Mouse (Mus musculus): Measurements from ENCODE around the gene Evi5. TPM values are rescaled to one million over a fixed set of nuclear protein-coding genes. Genes with fewer than 3 reads are reported as not detected.

The Evi5 gene
- polyA plus RNA-seq, 1 experiment from 2014 or later = 63.6 TPM

- Histone ChIP-seq H3K4me2 (ENCODE audit: low read length) (no peak overlapping the region), H3K27ac (ENCODE audit: low read depth) (no peak overlapping the region), H3K9ac (ENCODE audit: low read length) (no peak overlapping the region), H3K27me3 (replicated peaks; ENCODE audit: control insufficient read depth, insufficient read depth, low read length) (no peaks in the 10 kb centered on the region), H3K4me3 (ENCODE audit: low read depth, low read length) (no peak overlapping the region), H3K36me3 (ENCODE audit: control insufficient read depth, insufficient read depth, low read length) (no peaks in the 10 kb centered on the region), H3K9me3 (ENCODE audit: control insufficient read depth, low read length) (no peaks in the 10 kb centered on the region), H3K4me1 (replicated peaks; ENCODE audit: control insufficient read depth, insufficient read depth, low read length) (no peaks in the 10 kb centered on the region)
- no peak for ATAC-seq (replicated peaks; ENCODE audit: low FRiP score, low TSS enrichment, low read depth)
- DNase-seq (ENCODE audit: low spot score) = no peak
- 70% methylated on average over 5 of the region's 5 CpGs for WGBS
These were observed 5.8 kb upstream of the Evi5 start for GRCm38 (mm10) chr5:107880710-107881109.

DNA sequence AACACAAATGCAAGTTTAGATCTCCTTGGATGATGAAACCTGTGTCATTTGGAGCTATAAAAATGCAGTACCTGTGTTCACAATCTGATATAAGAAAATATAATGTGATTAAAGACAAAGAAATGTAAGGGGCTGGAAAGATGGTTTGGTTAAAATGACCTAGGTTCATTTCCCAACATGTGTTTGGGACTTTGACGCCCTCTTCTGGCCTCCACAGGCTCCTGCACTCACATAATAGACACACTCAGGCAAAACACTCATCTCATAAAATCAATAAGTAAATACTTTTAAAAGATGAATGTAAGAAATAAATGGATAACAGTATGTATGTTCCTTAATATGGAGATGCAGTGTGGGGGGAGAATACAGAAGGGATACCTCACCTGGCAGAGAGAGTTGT is 2.1 kb upstream of the Evi5 start:
- ATAC-seq (replicated peaks; ENCODE audit: low FRiP score, low TSS enrichment, low read depth) (no peak), DNase-seq (ENCODE audit: low spot score) (no peak)
- Histone ChIP-seq H3K27me3 (replicated peaks; ENCODE audit: control insufficient read depth, insufficient read depth, low read length) (no peaks in the 10 kb centered on the region), H3K4me3 (ENCODE audit: low read depth, low read length) (no peak overlapping the region), H3K9ac (ENCODE audit: low read length) (no peak overlapping the region), H3K4me2 (ENCODE audit: low read length) (no peak overlapping the region), H3K27ac (ENCODE audit: low read depth) (no peak overlapping the region), H3K36me3 (ENCODE audit: control insufficient read depth, insufficient read depth, low read length) (no peaks in the 10 kb centered on the region), H3K4me1 (replicated peaks; ENCODE audit: control insufficient read depth, insufficient read depth, low read length) (peaks cover 22% of the 10 kb centered on the region), H3K9me3 (ENCODE audit: control insufficient read depth, low read length) (no peaks in the 10 kb centered on the region)
- WGBS = 69% methylated on average over 1 of the region's 1 CpGs

- peaks cover 22% of the 10 kb centered on the region for H3K4me1 ChIP-seq (replicated peaks; ENCODE audit: control insufficient read depth, insufficient read depth, low read length)
- H3K4me3 ChIP-seq (ENCODE audit: low read depth, low read length) = no peak overlapping the region
- no peaks in the 10 kb centered on the region for H3K9me3 ChIP-seq (ENCODE audit: control insufficient read depth, low read length)
- no peak overlapping the region for H3K4me2 ChIP-seq (ENCODE audit: low read length)
- H3K9ac ChIP-seq (ENCODE audit: low read length) = no peak overlapping the region
- H3K27ac ChIP-seq (ENCODE audit: low read depth) = no peak overlapping the region
- no peaks in the 10 kb centered on the region for H3K36me3 ChIP-seq (ENCODE audit: control insufficient read depth, insufficient read depth, low read length)
- DNase-seq (ENCODE audit: low spot score) = no peak
- no peaks in the 10 kb centered on the region for H3K27me3 ChIP-seq (replicated peaks; ENCODE audit: control insufficient read depth, insufficient read depth, low read length)
- no peak for ATAC-seq (replicated peaks; ENCODE audit: low FRiP score, low TSS enrichment, low read depth)
These were observed 329 bp upstream of the Evi5 start for GRCm38 (mm10) chr5:107875261-107875611.

DNA sequence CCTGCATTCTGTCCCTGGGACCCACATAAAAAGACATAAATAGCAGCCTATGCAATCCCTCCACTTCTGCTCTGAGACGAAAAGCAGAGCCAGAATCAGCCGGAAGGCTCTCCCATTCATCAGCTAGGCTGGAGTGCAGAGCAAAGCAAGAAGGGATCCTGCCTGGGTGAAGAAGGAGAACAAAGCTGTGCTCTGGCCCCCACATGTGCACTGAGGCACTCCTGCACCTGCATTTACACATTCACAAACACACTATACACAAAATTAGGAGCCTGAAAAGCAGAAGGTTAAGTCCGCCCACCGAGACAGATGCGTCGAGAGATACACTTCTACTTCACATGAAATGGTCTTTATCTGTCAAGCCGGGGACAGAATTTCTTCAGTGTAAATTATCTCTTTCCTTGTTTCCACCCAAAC is 1.0 kb downstream of the Evi5 start:
- H3K9me3 ChIP-seq (ENCODE audit: control insufficient read depth, low read length) = no peaks in the 10 kb centered on the region
- H3K4me2 ChIP-seq (ENCODE audit: low read length) = peak overlapping the region; percentile 18
- H3K4me3 ChIP-seq (ENCODE audit: low read depth, low read length) = no peak overlapping the region
- peak; percentile 79 for DNase-seq (ENCODE audit: low spot score)
- H3K9ac ChIP-seq (ENCODE audit: low read length) = no peak overlapping the region
- H3K27me3 ChIP-seq (replicated peaks; ENCODE audit: control insufficient read depth, insufficient read depth, low read length) = no peaks in the 10 kb centered on the region
- 28% methylated on average over 7 of the region's 7 CpGs for WGBS
- peaks cover 22% of the 10 kb centered on the region for H3K4me1 ChIP-seq (replicated peaks; ENCODE audit: control insufficient read depth, insufficient read depth, low read length)
- H3K36me3 ChIP-seq (ENCODE audit: control insufficient read depth, insufficient read depth, low read length) = no peaks in the 10 kb centered on the region
- 0 out of 2 replicates have a peak, but pooled peaks have one; percentile 5 for ATAC-seq (replicated peaks; ENCODE audit: low FRiP score, low TSS enrichment, low read depth)
- peak overlapping the region; percentile 70 for H3K27ac ChIP-seq (ENCODE audit: low read depth)

- Histone ChIP-seq H3K4me2 (ENCODE audit: low read length) (peak overlapping the region; percentile 18; the same call in 1 of the 2 replicates), H3K9ac (ENCODE audit: low read length) (no peak overlapping the region), H3K4me3 (ENCODE audit: low read depth, low read length) (no peak overlapping the region), H3K36me3 (ENCODE audit: control insufficient read depth, insufficient read depth, low read length) (no peaks in the 10 kb centered on the region), H3K27me3 (replicated peaks; ENCODE audit: control insufficient read depth, insufficient read depth, low read length) (no peaks in the 10 kb centered on the region), H3K4me1 (replicated peaks; ENCODE audit: control insufficient read depth, insufficient read depth, low read length) (peaks cover 22% of the 10 kb centered on the region), H3K9me3 (ENCODE audit: control insufficient read depth, low read length) (no peaks in the 10 kb centered on the region), H3K27ac (ENCODE audit: low read depth) (peak overlapping the region; percentile 70)
- ATAC-seq (replicated peaks; ENCODE audit: low FRiP score, low TSS enrichment, low read depth) = no peak
- DNase-seq (ENCODE audit: low spot score) = no peak
- WGBS = 80% methylated on average over 6 of the region's 6 CpGs
These were observed 1.6 kb downstream of the Evi5 start for GRCm38 (mm10) chr5:107873330-107873729.

GRCm38 (mm10) chr5:107869701-107870100 is 5.2 kb downstream of the Evi5 start:
- ATAC-seq (replicated peaks; ENCODE audit: low FRiP score, low TSS enrichment, low read depth) = no peak
- Histone ChIP-seq H3K4me2 (ENCODE audit: low read length) (peak overlapping the region; percentile 54; the same call in 1 of the 2 replicates), H3K4me1 (replicated peaks; ENCODE audit: control insufficient read depth, insufficient read depth, low read length) (peaks cover 28% of the 10 kb centered on the region), H3K9me3 (ENCODE audit: control insufficient read depth, low read length) (no peaks in the 10 kb centered on the region), H3K4me3 (ENCODE audit: low read depth, low read length) (0 out of 2 replicates have a peak overlapping the region, but pooled peaks have one; percentile 91), H3K36me3 (ENCODE audit: control insufficient read depth, insufficient read depth, low read length) (no peaks in the 10 kb centered on the region), H3K27me3 (replicated peaks; ENCODE audit: control insufficient read depth, insufficient read depth, low read length) (no peaks in the 10 kb centered on the region), H3K27ac (ENCODE audit: low read depth) (no peak overlapping the region), H3K9ac (ENCODE audit: low read length) (no peak overlapping the region)
- WGBS = 68% methylated on average over 2 of the region's 2 CpGs
- DNase-seq (ENCODE audit: low spot score) = no peak

DNA sequence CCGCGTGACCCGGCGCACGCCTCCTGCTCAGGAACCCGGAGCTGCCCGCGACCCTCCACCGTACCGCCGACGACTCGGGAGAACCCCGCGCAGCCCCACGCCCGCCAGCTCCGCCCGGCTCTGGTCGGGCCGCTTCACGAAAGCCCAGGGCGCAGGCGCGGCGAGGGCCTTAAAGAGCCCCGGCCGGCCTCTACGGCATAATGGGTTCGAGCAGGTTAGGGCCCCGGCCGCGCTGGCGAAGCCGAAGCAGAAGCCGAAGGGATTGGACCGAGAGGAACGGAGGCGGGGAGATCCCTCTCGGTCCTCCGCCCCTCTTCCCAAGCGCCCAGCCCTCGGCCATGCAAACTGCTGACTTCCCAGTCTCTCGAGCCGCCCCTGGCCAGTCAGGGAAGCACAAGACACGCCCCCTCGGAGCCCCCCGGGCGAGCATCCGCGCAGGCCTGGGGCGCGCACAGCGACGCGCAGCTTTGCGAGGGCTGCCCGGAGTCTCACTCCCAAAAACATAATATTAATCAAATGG is 5.9 kb downstream of the Evi5 start:
- Histone ChIP-seq H3K9ac (ENCODE audit: low read length) (peak overlapping the region; percentile 91), H3K4me1 (replicated peaks; ENCODE audit: control insufficient read depth, insufficient read depth, low read length) (peaks cover 20% of the 10 kb centered on the region), H3K4me2 (ENCODE audit: low read length) (peak overlapping the region; percentile 54), H3K4me3 (ENCODE audit: low read depth, low read length) (peak overlapping the region; percentile 91), H3K36me3 (ENCODE audit: control insufficient read depth, insufficient read depth, low read length) (no peaks in the 10 kb centered on the region), H3K27me3 (replicated peaks; ENCODE audit: control insufficient read depth, insufficient read depth, low read length) (no peaks in the 10 kb centered on the region), H3K27ac (ENCODE audit: low read depth) (peak overlapping the region; percentile 98), H3K9me3 (ENCODE audit: control insufficient read depth, low read length) (no peaks in the 10 kb centered on the region)
- ATAC-seq (replicated peaks; ENCODE audit: low FRiP score, low TSS enrichment, low read depth) (peak; percentile 99), DNase-seq (ENCODE audit: low spot score) (peak; percentile 91)
- under 1% methylated on average over 58 of the region's 58 CpGs for WGBS

DNA sequence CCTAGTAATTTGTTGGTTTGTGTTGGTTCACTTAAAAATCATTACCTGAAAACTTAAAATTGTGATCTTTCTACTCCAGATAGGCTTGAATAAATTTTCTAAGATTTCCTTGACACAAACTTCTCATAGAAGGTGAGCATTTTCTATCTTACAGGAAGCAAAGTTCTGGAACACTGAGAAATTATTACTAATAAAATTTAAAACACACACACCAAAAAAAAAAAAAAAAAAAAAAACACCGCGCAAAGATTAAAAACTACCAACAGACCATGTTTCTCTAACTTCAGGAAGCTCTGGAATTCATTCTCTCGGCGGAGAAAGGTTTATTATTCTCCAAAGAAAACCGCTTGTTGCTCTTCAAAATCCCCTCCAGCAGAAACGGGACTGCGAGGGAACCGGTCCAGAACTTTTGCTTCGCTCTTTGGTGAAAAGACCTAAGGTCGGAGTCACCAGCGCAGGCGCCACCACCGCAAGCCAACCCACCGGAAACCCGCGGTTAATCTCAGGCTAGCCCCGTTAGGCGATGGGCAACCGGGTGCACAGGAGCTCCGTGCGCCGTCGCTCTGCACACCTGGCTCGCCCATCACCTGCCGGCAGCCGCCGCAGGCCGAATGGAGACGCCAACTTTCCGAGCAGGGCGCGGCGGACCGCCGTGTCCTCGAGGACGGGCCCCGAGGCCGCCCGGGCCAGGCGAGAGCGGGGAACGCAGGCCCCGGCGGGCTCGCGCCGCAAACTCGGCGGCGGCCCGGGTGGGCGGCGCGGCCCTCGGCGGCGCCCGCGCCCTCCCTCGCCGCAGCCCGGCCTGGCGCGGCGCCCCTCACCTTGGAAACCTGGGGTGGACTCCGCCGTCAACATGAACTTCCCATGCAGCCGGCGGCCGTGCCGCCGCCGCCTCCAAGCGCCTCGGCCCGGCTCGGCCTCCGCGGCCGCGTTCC is 6.7 kb downstream of the Evi5 start:
- under 1% methylated on average over 55 of the region's 82 CpGs for WGBS
- Histone ChIP-seq H3K9me3 (ENCODE audit: control insufficient read depth, low read length) (no peaks in the 10 kb centered on the region), H3K4me3 (ENCODE audit: low read depth, low read length) (peak overlapping the region; percentile 91), H3K27me3 (replicated peaks; ENCODE audit: control insufficient read depth, insufficient read depth, low read length) (no peaks in the 10 kb centered on the region), H3K4me1 (replicated peaks; ENCODE audit: control insufficient read depth, insufficient read depth, low read length) (peaks cover 13% of the 10 kb centered on the region), H3K36me3 (ENCODE audit: control insufficient read depth, insufficient read depth, low read length) (no peaks in the 10 kb centered on the region), H3K9ac (ENCODE audit: low read length) (peak overlapping the region; percentile 91), H3K27ac (ENCODE audit: low read depth) (peak overlapping the region; percentile 98), H3K4me2 (ENCODE audit: low read length) (peak overlapping the region; percentile 54)
- DNase-seq (ENCODE audit: low spot score) (peak; percentile 87), ATAC-seq (replicated peaks; ENCODE audit: low FRiP score, low TSS enrichment, low read depth) (peak; percentile 73)
